Mouse (Mus musculus) liver, adult 2 months (tissue): Measurements from ENCODE around the gene Ruvbl1. TPM values are rescaled to one million over a fixed set of nuclear protein-coding genes. Genes with fewer than 3 reads are reported as not detected.

Experiments used
- DNase-seq: peaks from one replicate; pipeline ENCODE4 v3.0.0-alpha.2; 2011; ENCODE audit warnings: low read depth, low spot score; ENCODE audit errors: extremely low read depth
- H3K27ac ChIP-seq: fragments of 200-500 bp; replicated peaks from 2 replicates; pipeline ENCODE4 v1.5.1; 2012; ENCODE audit warnings: low read depth, mild to moderate bottlenecking, control low read depth, inconsistent platforms, low read length; ENCODE audit not compliant: insufficient read depth
- H3K27me3 ChIP-seq: fragments of 200-500 bp; 2 replicates; pipeline ENCODE4 v1.6.1; 2012; ENCODE audit warnings: mild to moderate bottlenecking, moderate library complexity, low read length, inconsistent platforms; ENCODE audit not compliant: control insufficient read depth, insufficient read depth
- H3K36me3 ChIP-seq: fragments of 200-500 bp; 2 replicates; pipeline ENCODE4 v1.6.1; 2012; ENCODE audit warnings: low read length, inconsistent platforms; ENCODE audit not compliant: control insufficient read depth, insufficient read depth
- H3K4me1 ChIP-seq: fragments of 200-500 bp; 2 replicates; pipeline ENCODE4 v1.6.1; 2011; ENCODE audit warnings: low read length; ENCODE audit not compliant: control insufficient read depth, insufficient read depth
- H3K4me3 ChIP-seq: fragments of 200-500 bp; 2 replicates; pipeline ENCODE4 v1.5.1; 2011; ENCODE audit warnings: low read depth, mild to moderate bottlenecking, control low read depth, low read length, moderate library complexity; ENCODE audit not compliant: insufficient read depth
- H3K79me2 ChIP-seq: fragments of 200-500 bp; 2 replicates; pipeline ENCODE4 v1.6.1; 2012; ENCODE audit warnings: inconsistent platforms, mild to moderate bottlenecking, low read length, moderate library complexity; ENCODE audit not compliant: control insufficient read depth, insufficient read depth
- H3K9ac ChIP-seq: fragments of 200-500 bp; 2 replicates; pipeline ENCODE4 v1.6.1; 2012; ENCODE audit warnings: low read depth, mild to moderate bottlenecking, control low read depth, inconsistent platforms, low read length
- CTCF ChIP-seq: fragments of 200-500 bp; IDR thresholded peaks from 2 replicates; pipeline ENCODE4 v1.5.1; 2011; ENCODE audit warnings: low read depth, low read length, control low read depth
- POLR2A ChIP-seq: fragments of 200-500 bp; IDR thresholded peaks from 2 replicates; pipeline ENCODE4 v1.6.1; 2011; ENCODE audit warnings: low read length, control low read depth; ENCODE audit not compliant: insufficient read depth; ENCODE audit errors: extremely low read depth
- WGBS: fragments of 180-500 bp; shearing (Covaris S2); methylation state at CpG from one replicate; pipeline ENCODE4 v1.1.7; 2018; 5-methylcytosine and 5-hydroxymethylcytosine counted together
- polyA plus RNA-seq: library from polyadenylated mRNA; depleted of rRNA; stranded (reverse); fragments of >200 nt; gene quantifications from 2 replicates; pipeline ENCODE4 v1.2.3, GENCODE M21; 2012; rRNA removed
- total RNA-seq: library from RNA; depleted of rRNA; stranded (reverse); fragments of >200 nt; gene quantifications from 2 replicates; pipeline ENCODE4 v1.2.3, GENCODE M21; 2014; rRNA removed

Gene Ruvbl1
- total RNA-seq (17.5 and 21.1 TPM in 2 replicates), polyA plus RNA-seq (13.9 and 14.0 TPM in 2 replicates)

- H3K79me2 ChIP-seq, result 0 out of 2 replicates have a peak, but pooled peaks cover 6% of the 10 kb centered on the region
- peaks cover 2% of the 10 kb centered on the region; the same call in 1 of the 2 replicates for H3K36me3 ChIP-seq
- H3K9ac ChIP-seq, result peak within 1 kb of the TSS; percentile 61
- TF ChIP-seq POLR2A, result 0 out of 2 replicates have a peak, but pooled peaks have one; percentile 13
- TF ChIP-seq CTCF, result no peak
- no peaks in the 10 kb centered on the region for H3K27me3 ChIP-seq
- H3K27ac ChIP-seq, result no peak within 1 kb of the TSS
- under 1% methylated on average over 42 of the region's 42 CpGs for WGBS
- peak within 1 kb of the TSS; percentile 71 for H3K4me3 ChIP-seq
- peaks cover 2% of the 10 kb centered on the region for H3K4me1 ChIP-seq
- peak; percentile 93 for DNase-seq
These were observed at the start of gene Ruvbl1 for GRCm38 (mm10) chr6:88465181-88465920. Gene Ruvbl1 (plus strand): TSS chr6:88465409.

DNA sequence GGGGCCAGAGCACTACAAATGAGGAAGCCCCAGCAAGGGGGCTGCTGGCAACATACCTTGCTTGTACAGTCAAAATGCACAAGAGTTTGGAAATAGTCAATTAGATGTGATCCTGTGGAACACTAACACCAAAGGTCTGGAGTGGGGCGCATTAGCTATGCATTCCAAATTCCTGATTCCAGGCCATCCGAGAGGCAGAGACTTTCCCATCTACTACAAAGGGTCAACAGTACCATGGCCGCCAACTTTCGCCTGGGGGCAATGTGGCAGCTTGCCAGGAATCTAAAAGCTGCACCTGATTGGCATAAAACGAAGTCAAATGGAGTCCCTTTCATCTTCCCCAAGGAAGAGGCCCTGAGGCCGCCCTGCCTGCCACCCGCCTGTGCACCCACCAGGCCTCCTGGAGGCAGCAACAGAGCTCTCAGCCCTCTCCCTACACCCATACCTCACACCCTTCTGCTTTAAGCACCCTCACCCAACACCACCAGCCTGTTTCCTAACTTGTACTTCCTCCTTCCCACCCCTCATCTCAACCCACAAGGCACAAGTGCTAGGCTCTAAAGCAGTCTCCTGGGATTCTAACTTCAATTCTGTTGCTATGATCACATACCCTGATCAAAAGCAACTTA is 49.0 kb upstream of the Ruvbl1 start:
- WGBS, result 92% methylated on average over 7 of the region's 7 CpGs
- no peaks in the 10 kb centered on the region for H3K4me1 ChIP-seq
- H3K27me3 ChIP-seq, result no peaks in the 10 kb centered on the region

DNA sequence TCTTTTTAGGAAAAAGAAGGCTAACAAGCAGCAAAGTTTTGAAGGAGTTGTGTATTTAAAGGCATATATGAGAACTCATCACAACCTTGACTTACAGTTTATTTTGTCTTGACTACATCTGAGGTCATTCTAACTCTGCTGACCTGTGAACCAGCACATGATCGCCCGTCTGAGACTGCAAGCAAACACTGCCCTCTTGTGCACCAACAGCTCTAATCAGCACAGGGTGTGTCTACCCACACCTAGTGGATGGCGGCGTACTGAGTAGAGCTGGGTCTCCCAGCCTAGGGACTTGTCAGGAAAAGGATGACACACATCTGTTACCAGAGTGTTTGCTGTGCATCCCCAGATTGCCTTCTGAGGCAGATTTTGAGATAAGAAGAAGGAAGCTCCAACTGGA is 34.0 kb upstream of the Ruvbl1 start:
- Histone ChIP-seq H3K4me3 (no peak overlapping the region), H3K9ac (no peak overlapping the region), H3K27ac (no peak overlapping the region), H3K36me3 (0 out of 2 replicates have a peak, but pooled peaks cover 2% of the 10 kb centered on the region), H3K4me1 (no peaks in the 10 kb centered on the region), H3K79me2 (peaks cover 10% of the 10 kb centered on the region; the same call in 1 of the 2 replicates), H3K27me3 (no peaks in the 10 kb centered on the region)
- TF ChIP-seq POLR2A (no peak), CTCF (peak; percentile 85)
- DNase-seq, result peak; percentile 69
- 17% methylated on average over 4 of the region's 4 CpGs for WGBS

More for the DNA sequence above, 49.0 kb upstream of the Ruvbl1 start:
- no peak overlapping the region for H3K4me3 ChIP-seq
- H3K27ac ChIP-seq, result no peak overlapping the region
- no peak for TF ChIP-seq POLR2A
- no peak for TF ChIP-seq CTCF
- no peak for DNase-seq
- peaks cover 16% of the 10 kb centered on the region for H3K79me2 ChIP-seq
- no peaks in the 10 kb centered on the region for H3K36me3 ChIP-seq
- no peak overlapping the region for H3K9ac ChIP-seq

DNA sequence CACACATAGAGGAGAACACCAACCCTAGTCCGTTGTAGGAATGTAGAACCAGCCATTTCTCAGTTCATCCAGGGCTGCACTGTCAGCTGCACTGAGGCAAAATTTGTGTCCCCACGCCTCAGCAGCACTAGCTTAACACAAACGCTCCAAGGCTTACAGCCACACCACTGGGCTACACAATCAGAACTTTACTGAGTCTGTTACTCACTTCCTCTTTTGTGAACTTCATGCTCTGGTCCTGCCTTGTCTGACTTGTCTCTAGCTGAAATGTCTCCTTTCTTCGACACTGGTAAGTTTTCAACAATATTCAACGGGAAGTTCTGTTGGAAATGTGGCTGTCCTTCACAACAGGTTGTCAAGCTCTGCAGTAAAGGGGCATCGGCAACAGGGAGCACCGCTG is 29.6 kb upstream of the Ruvbl1 start:
- TF ChIP-seq CTCF, result no peak
- no peak for TF ChIP-seq POLR2A
- H3K4me1 ChIP-seq, result no peaks in the 10 kb centered on the region
- H3K27ac ChIP-seq, result no peak overlapping the region
- no peak overlapping the region for H3K4me3 ChIP-seq
- H3K36me3 ChIP-seq, result 0 out of 2 replicates have a peak, but pooled peaks cover 2% of the 10 kb centered on the region
- DNase-seq, result no peak
- no peaks in the 10 kb centered on the region for H3K27me3 ChIP-seq
- WGBS, result 88% methylated on average over 7 of the region's 7 CpGs
- no peak overlapping the region for H3K9ac ChIP-seq
- peaks cover 24% of the 10 kb centered on the region for H3K79me2 ChIP-seq

DNA sequence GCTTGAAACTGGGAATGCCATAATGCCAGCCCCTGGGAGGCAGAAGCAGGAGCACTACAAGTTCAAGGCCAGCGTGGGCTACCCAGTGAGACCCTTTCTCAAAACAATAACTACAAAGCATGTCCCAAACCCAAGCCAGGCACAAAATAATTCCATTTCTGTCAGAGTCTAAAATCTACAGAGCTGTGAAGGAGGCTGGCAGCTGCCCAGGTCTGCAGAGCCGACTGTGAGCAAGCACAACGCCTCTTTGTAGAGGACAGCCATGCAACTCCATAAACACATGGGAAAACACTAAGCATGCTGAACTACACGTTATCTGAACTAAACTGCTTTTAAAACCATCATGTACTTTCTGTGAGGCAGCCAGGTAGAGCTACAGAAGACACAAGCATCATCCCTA is 26.2 kb upstream of the Ruvbl1 start:
- no peaks in the 10 kb centered on the region for H3K27me3 ChIP-seq
- H3K4me3 ChIP-seq, result no peak overlapping the region
- 78% methylated on average over 4 of the region's 4 CpGs for WGBS
- H3K36me3 ChIP-seq, result 0 out of 2 replicates have a peak, but pooled peaks cover 2% of the 10 kb centered on the region
- H3K27ac ChIP-seq, result no peak overlapping the region
- H3K4me1 ChIP-seq, result peaks cover 11% of the 10 kb centered on the region
- no peak overlapping the region for H3K9ac ChIP-seq
- peaks cover 38% of the 10 kb centered on the region for H3K79me2 ChIP-seq
- no peak for DNase-seq
- TF ChIP-seq POLR2A, result no peak
- no peak for TF ChIP-seq CTCF
